Mouse (Mus musculus) heart, postnatal 0 days (tissue): ENCODE data around the gene Gm9733. TPM values are rescaled to one million over a fixed set of nuclear protein-coding genes. Genes with fewer than 3 reads are reported as not detected.
A peak's percentile ranks its signal among the peaks of the same experiment; 100 is the strongest.

ENCODE experiments used
- ATAC-seq: fragments of 200-750 bp; cut with Nextera tagmentation; 2 replicates; pipeline ENCODE4 v1.8.0; 2017; ENCODE audit warnings: low read depth, moderate number of reproducible peaks, moderate library complexity; ENCODE audit not compliant: insufficient read depth
- DNase-seq: peaks from one replicate; pipeline ENCODE4 v3.0.0-alpha.2; 2016; ENCODE audit warnings: low spot score
- H3K27ac ChIP-seq: fragments of 300-500 bp; sonication (generic); 2 replicates; pipeline ENCODE4 v1.5.1; 2014; ENCODE audit warnings: low read depth, mild to moderate bottlenecking
- H3K27me3 ChIP-seq: fragments of 300-500 bp; sonication (generic); 2 replicates; pipeline ENCODE4 v1.6.1; 2014; ENCODE audit warnings: low read length, mixed read lengths; ENCODE audit not compliant: control insufficient read depth, insufficient read depth
- H3K36me3 ChIP-seq: fragments of 300-500 bp; sonication (generic); replicated peaks from 2 replicates; pipeline ENCODE4 v1.6.1; 2014; ENCODE audit warnings: low read length, mixed read lengths; ENCODE audit not compliant: control insufficient read depth, insufficient read depth
- H3K4me1 ChIP-seq: fragments of 300-500 bp; sonication (generic); 2 replicates; pipeline ENCODE4 v1.6.1; 2014; ENCODE audit warnings: antibody characterized with exemption; ENCODE audit not compliant: control insufficient read depth, insufficient read depth
- H3K4me2 ChIP-seq: fragments of 300-500 bp; sonication (generic); 2 replicates; pipeline ENCODE4 v1.6.1; 2014; ENCODE audit warnings: low read depth, mild to moderate bottlenecking, low read length, moderate library complexity
- H3K4me3 ChIP-seq: fragments of 300-500 bp; sonication (generic); 2 replicates; pipeline ENCODE4 v1.5.1; 2014; ENCODE audit warnings: low read depth, low read length
- H3K9ac ChIP-seq: fragments of 300-500 bp; sonication (generic); replicated peaks from 2 replicates; pipeline ENCODE4 v1.6.1; 2014; ENCODE audit warnings: low read depth, low read length, mixed read lengths
- H3K9me3 ChIP-seq: fragments of 300-500 bp; sonication (generic); replicated peaks from 2 replicates; pipeline ENCODE4 v1.6.1; 2016; ENCODE audit warnings: low read length; ENCODE audit not compliant: control insufficient read depth
- CTCF ChIP-seq: IDR thresholded peaks from 2 replicates; pipeline ENCODE4 v1.5.1; 2016; ENCODE audit warnings: antibody characterized with exemption, control low read depth, low read depth
- EP300 ChIP-seq: IDR thresholded peaks from 2 replicates; pipeline ENCODE4 v1.6.1; 2016; ENCODE audit warnings: antibody characterized with exemption, low read depth
- WGBS: fragments of 180-500 bp; shearing (Covaris S2); extraction: QIAGEN DNeasy Blood & Tissue Kit; methylation state at CpG from one replicate; pipeline ENCODE4 v1.1.7; 2014; 5-methylcytosine and 5-hydroxymethylcytosine counted together
- polyA plus RNA-seq: library from polyadenylated mRNA; unstranded; fragments of >200 nt; fragmentation: Nextera tagmentation; extraction: Ambion mirVana; gene quantifications from 2 replicates; pipeline ENCODE4 v1.2.1, GENCODE M21; 2015
- total RNA-seq: library from RNA; depleted of rRNA; stranded (reverse); fragments of >200 nt; gene quantifications from 2 replicates; pipeline ENCODE4 v1.2.3, GENCODE M21; 2014; ENCODE audit warnings: low replicate concordance

Gene Gm9733
- total and polyA plus RNA-seq, 2 experiments from 2014 or later, result 0.33 TPM; not detected in 1

DNA sequence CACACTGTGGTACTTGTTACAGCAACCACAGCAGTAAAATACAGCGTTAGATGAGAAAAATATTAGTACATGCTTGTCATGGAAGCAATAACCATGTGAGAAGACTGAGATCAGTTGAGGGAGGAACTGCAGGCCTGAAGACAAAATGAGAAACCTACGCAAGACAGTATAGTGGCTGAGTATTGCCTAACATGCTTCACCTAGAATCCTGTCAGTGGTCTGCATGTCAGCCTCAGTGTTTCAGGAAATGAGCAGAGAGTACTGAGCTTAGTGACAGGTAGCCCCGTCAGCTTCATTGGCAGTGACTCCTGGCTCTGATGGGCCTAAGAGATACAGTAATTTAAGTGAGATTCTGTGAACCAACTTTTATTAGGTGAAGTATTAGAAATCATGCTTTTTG, 557 bp downstream of the Gm9733 start:
- no peak overlapping the region for H3K4me2 ChIP-seq
- no peaks in the 10 kb centered on the region for H3K4me1 ChIP-seq
- no peak overlapping the region for H3K9ac ChIP-seq
- TF ChIP-seq EP300, result no peak
- H3K27me3 ChIP-seq, result no peaks in the 10 kb centered on the region
- no peaks in the 10 kb centered on the region for H3K36me3 ChIP-seq
- DNase-seq, result no peak
- WGBS, result 55% methylated on average over 3 of the region's 3 CpGs
- H3K4me3 ChIP-seq, result no peak overlapping the region
- no peak overlapping the region for H3K27ac ChIP-seq
- H3K9me3 ChIP-seq, result peaks cover 10% of the 10 kb centered on the region; the same call in 1 of the 2 replicates
- ATAC-seq, result no peak

DNA sequence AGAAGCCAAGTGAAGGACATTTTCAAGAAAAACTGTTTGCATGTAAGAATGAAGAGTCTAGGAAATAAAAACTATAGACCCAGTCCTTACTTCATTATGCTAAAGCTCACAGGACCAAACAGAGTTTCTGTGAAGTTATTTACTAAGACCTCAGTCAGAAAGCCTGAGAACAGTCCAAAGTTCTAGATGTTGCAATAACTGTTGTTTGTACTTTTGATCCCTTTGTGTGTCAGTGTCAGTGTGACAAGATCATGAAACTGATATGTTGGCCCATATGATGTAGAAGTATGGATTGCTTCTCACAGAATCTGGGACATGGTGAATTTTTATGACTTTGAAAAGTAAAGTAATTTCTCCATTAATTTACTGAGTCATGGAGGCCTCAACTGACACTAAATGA, 2.6 kb downstream of the Gm9733 start:
- H3K9me3 ChIP-seq, result peaks cover 10% of the 10 kb centered on the region; the same call in 1 of the 2 replicates
- no peak for TF ChIP-seq EP300
- no peak for TF ChIP-seq CTCF
- no peak overlapping the region for H3K27ac ChIP-seq
- no peaks in the 10 kb centered on the region for H3K36me3 ChIP-seq
- ATAC-seq, result no peak
- no peak overlapping the region for H3K4me3 ChIP-seq
- no peak for DNase-seq
- H3K4me2 ChIP-seq, result no peak overlapping the region
- H3K4me1 ChIP-seq, result no peaks in the 10 kb centered on the region
- H3K9ac ChIP-seq, result no peak overlapping the region
- no peaks in the 10 kb centered on the region for H3K27me3 ChIP-seq

DNA sequence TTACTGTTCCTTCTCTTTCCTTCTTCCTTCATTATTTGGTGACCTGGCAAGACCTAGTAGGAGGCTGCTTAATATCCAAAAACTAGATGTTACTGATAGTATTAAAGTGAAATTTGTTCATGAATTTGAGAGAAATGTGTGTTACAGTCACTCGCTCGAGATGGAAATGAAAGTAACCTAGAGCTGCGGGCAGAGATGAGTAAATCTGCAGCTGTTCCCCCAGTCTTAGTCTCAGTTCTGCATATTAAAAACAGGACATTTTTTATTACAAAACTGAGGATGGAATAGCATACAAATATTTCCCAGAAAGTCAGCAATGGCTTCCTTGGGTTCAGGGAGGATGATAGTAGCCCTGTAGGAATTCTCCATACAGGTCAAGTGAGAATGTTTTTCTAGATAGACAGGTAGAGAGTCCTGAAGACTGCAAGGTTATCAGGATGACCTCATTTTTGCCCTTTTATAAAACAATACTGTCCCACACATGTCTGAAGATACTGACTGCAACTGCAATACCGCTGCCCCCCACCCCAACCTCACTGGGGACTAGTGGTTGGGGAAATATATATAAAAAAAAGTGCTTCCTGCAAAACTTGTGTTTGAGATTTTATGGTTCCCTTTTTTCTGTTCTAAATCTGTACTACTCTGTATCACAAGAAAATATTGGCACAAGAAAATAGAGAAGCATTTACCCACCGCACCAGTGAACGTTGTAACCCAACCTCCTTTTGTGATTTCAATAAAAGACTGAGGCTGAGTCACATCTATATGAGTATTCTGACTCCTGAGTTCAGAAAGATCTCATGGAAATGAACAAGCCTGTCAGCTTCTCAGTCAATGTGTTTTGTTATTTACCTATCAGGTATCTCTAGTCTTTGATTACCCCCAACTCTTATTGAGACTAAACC, 47.4 kb downstream of the Gm9733 start:
- no peak for DNase-seq
- 76% methylated on average over 6 of the region's 6 CpGs for WGBS
- Histone ChIP-seq H3K36me3 (no peaks in the 10 kb centered on the region), H3K4me1 (no peaks in the 10 kb centered on the region), H3K27ac (no peak overlapping the region), H3K9me3 (no peaks in the 10 kb centered on the region), H3K9ac (no peak overlapping the region), H3K4me3 (no peak overlapping the region), H3K27me3 (no peaks in the 10 kb centered on the region), H3K4me2 (no peak overlapping the region)
- ATAC-seq, result no peak
- TF ChIP-seq CTCF, result no peak
- TF ChIP-seq EP300, result no peak

DNA sequence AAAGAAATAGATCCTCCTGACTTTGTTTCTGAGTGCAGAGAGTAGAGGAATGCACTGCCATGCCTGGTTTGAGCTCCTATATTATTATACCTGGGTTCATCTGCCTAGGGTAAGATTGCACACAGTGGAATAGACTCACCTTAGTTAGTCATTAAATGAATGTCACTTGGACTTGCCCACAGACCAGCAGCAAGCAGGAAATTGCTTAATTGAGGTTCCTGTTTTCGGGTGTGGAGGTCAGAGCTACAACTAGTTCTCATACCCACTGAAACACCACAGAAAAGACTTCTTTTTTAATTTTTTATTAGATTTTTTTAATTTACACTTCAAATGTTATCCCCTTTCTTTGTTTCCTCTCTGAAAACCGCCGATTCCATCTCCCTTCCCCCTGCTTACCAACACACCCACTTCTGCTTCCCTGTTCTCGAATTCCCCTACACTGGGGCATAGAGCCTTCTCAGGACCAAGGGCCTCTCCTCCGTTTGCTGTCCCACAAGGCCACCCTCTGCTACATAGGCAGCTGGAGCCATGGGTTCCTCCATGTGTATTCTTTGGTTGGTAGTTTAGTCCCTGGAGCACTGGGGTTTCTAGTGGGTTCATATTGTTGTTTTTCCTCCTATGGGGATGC, 56.1 kb downstream of the Gm9733 start:
- no peak overlapping the region for H3K27ac ChIP-seq
- H3K9me3 ChIP-seq, result no peaks in the 10 kb centered on the region
- no peaks in the 10 kb centered on the region for H3K27me3 ChIP-seq
- DNase-seq (no peak), ATAC-seq (no peak)
- H3K4me1 ChIP-seq, result no peaks in the 10 kb centered on the region
- no peak for TF ChIP-seq EP300
- TF ChIP-seq CTCF, result no peak
- H3K4me2 ChIP-seq, result no peak overlapping the region
- no peak overlapping the region for H3K4me3 ChIP-seq
- 61% methylated on average over 5 of the region's 5 CpGs for WGBS
- no peak overlapping the region for H3K9ac ChIP-seq
- no peaks in the 10 kb centered on the region for H3K36me3 ChIP-seq

DNA sequence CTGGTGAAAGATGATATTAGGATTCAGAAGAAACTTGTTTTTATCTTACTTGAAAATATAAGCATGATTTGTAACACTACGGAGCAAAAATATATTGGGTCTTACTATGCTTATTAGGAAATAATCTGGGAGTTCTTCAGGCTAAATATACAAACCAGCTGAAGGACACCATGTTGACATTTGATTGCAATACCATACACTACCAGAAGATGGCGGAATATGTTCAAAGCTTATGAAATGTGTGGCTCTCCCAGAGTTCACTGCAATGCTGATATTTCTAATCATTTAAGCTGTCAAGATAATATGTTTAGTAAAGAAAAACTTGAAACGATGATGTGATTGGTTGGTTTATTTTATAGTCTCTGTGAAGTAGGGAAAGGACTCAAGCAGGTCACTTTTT, 67.7 kb downstream of the Gm9733 start:
- no peak for DNase-seq

More for the DNA sequence above, 67.7 kb downstream of the Gm9733 start:
- Histone ChIP-seq H3K4me2 (no peak overlapping the region), H3K9ac (no peak overlapping the region), H3K36me3 (no peaks in the 10 kb centered on the region), H3K9me3 (no peaks in the 10 kb centered on the region), H3K27ac (no peak overlapping the region), H3K27me3 (no peaks in the 10 kb centered on the region), H3K4me3 (no peak overlapping the region), H3K4me1 (no peaks in the 10 kb centered on the region)
- 6% methylated on average over 3 of the region's 3 CpGs for WGBS
- TF ChIP-seq EP300, result no peak
- TF ChIP-seq CTCF, result peak; percentile 49
- no peak for ATAC-seq
